Mouse (Mus musculus) mesoderm, embryonic 11.5 days (tissue): ENCODE measurements around the gene Pip5k1b.
A peak's percentile ranks its signal among the peaks of the same experiment; 100 is the strongest.

Experiments used
- DNase-seq: peaks from one replicate; pipeline ENCODE4 v3.0.0-alpha.2; 2012; ENCODE audit warnings: low read depth, low spot score

Pip5k1b gene

DNA sequence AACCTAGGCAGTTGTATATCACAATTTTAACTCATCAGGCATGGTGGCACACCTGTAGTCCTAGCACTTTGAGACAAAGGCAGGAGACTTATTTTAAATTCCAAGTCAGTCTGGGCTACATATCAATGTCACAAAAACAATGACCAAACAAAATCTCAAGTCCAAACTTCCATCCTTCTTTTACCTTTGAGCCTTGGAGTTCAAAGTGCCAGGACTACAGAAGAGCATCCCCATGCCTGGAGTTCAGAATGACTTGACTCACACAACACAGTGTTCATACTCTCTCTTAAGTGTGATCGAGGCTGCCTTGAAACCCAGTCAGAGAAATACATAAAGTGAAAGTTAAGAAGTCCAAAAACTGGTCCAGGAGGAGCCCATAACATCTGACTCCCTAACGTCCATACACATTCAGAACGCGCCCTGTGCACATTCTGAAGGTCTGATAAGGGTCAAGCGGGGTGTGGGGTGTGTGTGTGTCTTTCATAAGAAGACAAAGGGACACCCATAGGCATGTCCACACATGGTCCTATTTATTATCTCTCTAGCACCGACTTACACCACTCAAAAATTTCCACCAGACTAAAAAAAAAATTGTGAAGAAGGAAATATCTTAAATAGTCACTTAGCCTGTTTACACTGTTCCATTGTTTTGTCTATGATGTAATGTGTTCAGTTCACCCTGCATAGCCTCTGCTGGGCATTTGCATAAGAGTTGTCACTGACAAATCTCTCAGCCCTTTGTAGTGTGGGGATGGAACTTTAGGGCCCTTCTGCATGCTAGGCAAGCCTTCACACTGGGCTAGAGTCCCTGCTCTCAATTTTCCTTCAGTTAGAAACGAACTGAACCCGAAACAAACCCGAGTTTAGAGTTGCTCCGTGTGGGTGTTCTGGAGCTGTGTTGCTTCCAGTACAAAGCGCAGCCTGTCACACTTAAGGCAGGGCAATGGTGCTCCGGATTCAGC, 296.0 kb downstream of the Pip5k1b start:
- DNase-seq: no peak

DNA sequence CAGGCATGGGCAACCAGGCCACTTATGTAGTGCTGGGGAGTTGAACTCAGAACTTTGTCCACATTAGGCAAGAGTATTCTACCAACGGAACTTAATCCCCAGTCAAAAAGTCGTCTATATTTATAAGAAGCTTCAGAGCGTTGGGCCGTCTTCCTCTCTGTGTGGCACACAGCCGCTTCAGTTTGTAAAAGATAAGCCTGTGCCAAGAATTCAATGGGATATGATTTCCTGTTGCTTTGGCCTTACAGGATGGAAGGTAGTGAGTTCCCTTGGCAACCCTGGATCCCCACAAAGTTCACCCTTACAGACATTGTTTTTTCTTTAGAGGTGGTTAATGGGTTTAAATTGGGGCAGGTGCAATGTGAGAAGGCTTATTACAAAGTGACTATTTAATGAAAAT, 297.3 kb downstream of the Pip5k1b start:
- DNase-seq: no peak

DNA sequence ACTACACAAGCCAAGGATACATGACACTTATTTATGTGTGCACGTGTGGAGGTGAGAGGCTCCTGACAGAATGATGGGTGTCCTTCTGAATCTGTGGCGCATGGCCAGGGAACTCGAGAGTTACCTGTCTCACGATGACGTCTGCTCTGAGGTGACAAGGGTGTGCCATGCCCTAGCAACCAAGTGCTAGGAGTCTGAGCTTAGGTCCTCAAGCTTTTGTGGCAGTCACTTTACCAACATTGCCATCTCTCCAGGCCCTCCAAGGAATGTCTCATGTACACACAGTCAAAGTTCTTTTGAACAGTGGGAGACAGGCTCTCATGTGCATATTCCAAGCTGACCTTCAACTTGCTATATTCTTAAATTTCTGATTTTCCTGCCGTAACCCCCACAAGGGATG, 297.7 kb downstream of the Pip5k1b start:
- no peak for DNase-seq

DNA sequence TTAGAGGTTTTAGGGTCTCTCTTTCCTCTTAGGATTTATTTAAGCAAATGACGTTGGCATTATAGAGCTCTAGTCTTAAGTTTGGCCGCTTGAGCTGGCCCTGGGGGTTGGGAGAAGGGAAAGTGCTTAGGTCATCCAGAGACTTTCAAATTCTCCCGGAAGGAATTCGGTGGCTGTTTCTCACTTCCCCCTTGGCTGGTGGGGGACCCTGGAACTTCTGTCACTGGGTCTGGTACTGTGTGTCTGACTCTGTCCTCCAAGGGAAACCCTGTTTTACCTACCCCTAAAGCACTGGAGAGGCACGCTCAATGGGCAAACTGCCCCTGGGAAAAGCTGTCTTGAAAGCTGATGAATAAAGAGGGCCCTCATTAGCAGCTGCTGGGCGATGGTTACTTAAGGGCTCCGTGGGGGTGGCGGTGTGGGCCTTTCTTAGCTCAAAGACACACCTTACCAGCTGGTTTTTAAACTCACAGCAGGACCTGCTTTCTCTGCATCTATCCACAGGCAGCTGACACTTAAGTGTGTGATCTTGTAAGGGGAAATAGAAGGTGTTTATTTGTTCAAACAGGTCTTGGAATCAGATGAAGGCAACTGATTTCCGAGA, 301.9 kb downstream of the Pip5k1b start:
- DNase-seq: no peak

DNA sequence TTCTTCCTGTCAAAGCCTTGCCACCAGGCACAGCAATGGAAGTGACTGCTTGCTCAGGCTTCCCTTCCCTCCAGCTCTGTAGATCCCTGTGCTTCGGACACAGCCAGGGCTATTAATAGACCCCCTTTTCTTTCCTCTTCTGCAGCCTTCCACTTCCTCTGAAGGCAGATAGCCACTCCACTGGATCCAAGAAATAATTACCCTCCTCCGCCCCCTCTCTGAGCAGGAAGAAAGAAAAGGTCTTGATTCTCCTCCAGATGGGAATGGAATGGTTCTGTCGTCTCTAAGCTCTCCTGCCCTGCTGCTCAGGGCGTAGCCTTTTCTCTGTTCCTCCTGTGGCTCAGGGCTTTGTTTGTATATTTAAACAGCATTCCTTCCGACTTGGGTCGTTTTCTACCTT, 303.8 kb downstream of the Pip5k1b start:
- peak; percentile 20 for DNase-seq
